Mouse (Mus musculus) ovary, adult 18-20 months (tissue): ENCODE measurements around the gene Timm8a2.
"Not testable (repeated sequence)": the region's sequence is repeated elsewhere in the genome, so short reads cannot be mapped to it uniquely, and the experiment has no call there.

Source experiments
- DNase-seq: peaks from one replicate; pipeline ENCODE4 v3.0.0; 2022; ENCODE audit warnings: low spot score, mixed read lengths

Timm8a2 gene

GRCm38 (mm10) chr14:122060642-122061041, 26.2 kb downstream of the Timm8a2 start:
- peak; percentile 46 for DNase-seq

GRCm38 (mm10) chr14:122061376-122061775, 26.9 kb downstream of the Timm8a2 start:
- DNase-seq: no peak

GRCm38 (mm10) chr14:122062411-122063090, 28.1 kb downstream of the Timm8a2 start:
- no peak for DNase-seq

GRCm38 (mm10) chr14:122063599-122063998, 29.1 kb downstream of the Timm8a2 start:
- no peak for DNase-seq

- DNase-seq: no peak
Measured at GRCm38 (mm10) chr14:122064519-122064918, 30.0 kb downstream of the Timm8a2 start.

- DNase-seq: no peak
Measured at GRCm38 (mm10) chr14:122066243-122066642, 31.8 kb downstream of the Timm8a2 start.

GRCm38 (mm10) chr14:122068036-122068435, 33.6 kb downstream of the Timm8a2 start:
- DNase-seq: not testable (repeated sequence)

GRCm38 (mm10) chr14:122068801-122069695, 34.6 kb downstream of the Timm8a2 start:
- no peak for DNase-seq

GRCm38 (mm10) chr14:122069948-122070347, 35.5 kb downstream of the Timm8a2 start:
- no peak for DNase-seq

GRCm38 (mm10) chr14:122073422-122073821, 38.9 kb downstream of the Timm8a2 start:
- DNase-seq: peak; percentile 49

GRCm38 (mm10) chr14:122074360-122074759, 39.9 kb downstream of the Timm8a2 start:
- DNase-seq: peak; percentile 31

GRCm38 (mm10) chr14:122075485-122076200, 41.2 kb downstream of the Timm8a2 start:
- DNase-seq: no peak

- no peak for DNase-seq
Measured at GRCm38 (mm10) chr14:122077017-122077416, 42.5 kb downstream of the Timm8a2 start.

GRCm38 (mm10) chr14:122079428-122079827, 45.0 kb downstream of the Timm8a2 start:
- no peak for DNase-seq

GRCm38 (mm10) chr14:122079921-122080320, 45.4 kb downstream of the Timm8a2 start:
- DNase-seq: no peak

GRCm38 (mm10) chr14:122081308-122081707, 46.8 kb downstream of the Timm8a2 start:
- no peak for DNase-seq

GRCm38 (mm10) chr14:122083499-122083898, 49.0 kb downstream of the Timm8a2 start:
- DNase-seq: no peak

- DNase-seq: no peak
Measured at GRCm38 (mm10) chr14:122087956-122088355, 53.5 kb downstream of the Timm8a2 start.
